Mouse (Mus musculus) spleen, adult 2 months (tissue): ENCODE data around the gene Npepps.
"Not testable (repeated sequence)": the region's sequence is repeated elsewhere in the genome, so short reads cannot be mapped to it uniquely, and the experiment has no call there.

ENCODE experiments used
- CTCF ChIP-seq: fragments of 200-500 bp; IDR thresholded peaks from 2 replicates; pipeline ENCODE4 v1.5.1; 2011; ENCODE audit warnings: mild to moderate bottlenecking, inconsistent platforms; ENCODE audit not compliant: insufficient read depth, insufficient read length, insufficient replicate concordance; ENCODE audit errors: extremely low read depth
- POLR2A ChIP-seq: fragments of 200-500 bp; IDR thresholded peaks from 2 replicates; pipeline ENCODE4 v1.6.1; 2011; ENCODE audit warnings: low read depth, low read length, inconsistent platforms

DNA sequence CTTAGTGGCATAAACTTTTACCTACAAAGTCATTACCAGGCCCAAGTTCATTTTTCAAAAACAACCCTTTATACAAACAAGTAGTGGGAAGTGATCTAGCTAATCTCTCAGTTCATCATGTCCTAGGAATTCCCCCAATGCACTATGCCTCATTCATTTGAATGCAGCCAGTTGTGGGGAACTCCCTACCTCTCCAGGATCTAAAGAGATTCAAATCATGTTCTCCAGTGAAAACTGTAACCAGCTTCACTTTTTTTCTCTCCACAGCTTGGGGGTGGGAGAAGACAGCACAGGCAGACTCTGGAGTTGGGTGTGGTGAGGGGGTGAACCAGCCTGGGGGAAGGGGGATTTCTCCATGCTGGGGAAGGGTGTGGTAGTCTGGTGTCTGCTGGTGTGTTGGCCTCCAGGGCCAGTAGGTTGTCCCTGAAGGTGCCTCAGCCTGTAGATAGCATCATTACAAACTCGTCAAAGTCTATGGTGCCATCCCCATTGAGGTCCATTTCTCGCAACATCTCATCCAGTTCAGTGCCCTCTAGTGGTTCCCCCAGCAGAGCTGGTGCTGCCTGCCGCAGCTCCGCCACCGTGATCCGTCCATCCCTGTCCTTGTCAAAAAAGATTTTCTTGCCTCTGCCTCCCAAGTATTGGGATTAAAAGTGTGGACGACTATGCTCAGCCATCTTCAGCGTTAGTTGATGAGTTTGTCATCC is 41.6 kb upstream of the Npepps start:
- not testable (repeated sequence) for TF ChIP-seq CTCF, POLR2A
